Mouse (Mus musculus) MEL (cell line): ENCODE measurements around the gene Rhcg. TPM values are rescaled to one million over a fixed set of nuclear protein-coding genes. Genes with fewer than 3 reads are reported as not detected.

Experiments
- DNase-seq: peaks from one replicate; pipeline ENCODE4 v3.0.0; 2011; ENCODE audit warnings: low read depth, low spot score
- H3K27ac ChIP-seq: 2 replicates; pipeline ENCODE4 v1.5.1; 2012; ENCODE audit warnings: low read depth, mild to moderate bottlenecking, control low read depth, low read length, moderate library complexity; ENCODE audit not compliant: control insufficient read depth
- H3K27me3 ChIP-seq, 2 experiments: fragments of 150-350 bp in 1 of 2; sonication (generic) in 1 of 2; 2 replicates each; pipeline ENCODE4 v1.6.1; 2012; ENCODE audit warnings: low read length in 2 of 2, mild to moderate bottlenecking in 2 of 2, improper control_type of control experiment in 1 of 2, moderate library complexity in 1 of 2; ENCODE audit not compliant: insufficient read depth in 2 of 2, control insufficient read depth in 1 of 2
- H3K36me3 ChIP-seq, 2 experiments: 2 replicates each; pipeline ENCODE4 v1.6.1; 2012 to 2014; ENCODE audit warnings: low read length in 2 of 2, improper control_type of control experiment in 1 of 2, inconsistent platforms in 1 of 2, mild to moderate bottlenecking in 1 of 2; ENCODE audit not compliant: insufficient read depth in 2 of 2, control insufficient read depth in 1 of 2
- H3K4me1 ChIP-seq, 2 experiments: fragments of 150-350 bp in 1 of 2; sonication (generic) in 1 of 2; 2 replicates each; pipeline ENCODE4 v1.6.1; 2012; ENCODE audit warnings: low read length in 2 of 2, improper control_type of control experiment in 1 of 2, mild to moderate bottlenecking in 1 of 2; ENCODE audit not compliant: insufficient read depth in 2 of 2, control insufficient read depth in 1 of 2
- H3K4me3 ChIP-seq, 2 experiments: fragments of 150-350 bp in 1 of 2; sonication (generic) in 1 of 2; 2 replicates each; pipeline ENCODE4 v1.5.1; 2012; ENCODE audit warnings: low read depth in 2 of 2, low read length in 2 of 2, mild to moderate bottlenecking in 2 of 2, moderate library complexity in 2 of 2, control low read depth in 1 of 2, improper control_type of control experiment in 1 of 2; ENCODE audit not compliant: control insufficient read depth in 1 of 2, insufficient read depth in 1 of 2
- H3K79me2 ChIP-seq: 2 replicates; pipeline ENCODE4 v1.6.1; 2012; ENCODE audit warnings: mild to moderate bottlenecking, low read length, moderate library complexity; ENCODE audit not compliant: control insufficient read depth, poor library complexity, insufficient read depth
- H3K9ac ChIP-seq: 2 replicates; pipeline ENCODE4 v1.6.1; 2012; ENCODE audit warnings: low read depth, mild to moderate bottlenecking, control low read depth, low read length, moderate library complexity; ENCODE audit not compliant: control insufficient read depth, poor library complexity, severe bottlenecking
- H3K9me3 ChIP-seq: fragments of 150-350 bp; sonication (generic); replicated peaks from 2 replicates; pipeline ENCODE4 v1.6.1; 2012; ENCODE audit warnings: mild to moderate bottlenecking, low read length, improper control_type of control experiment, moderate library complexity; ENCODE audit not compliant: insufficient read depth
- BHLHE40 ChIP-seq: IDR thresholded peaks from 2 replicates; pipeline ENCODE4 v1.6.1; 2012; ENCODE audit warnings: low read depth, mild to moderate bottlenecking, inconsistent platforms, low read length, improper control_type of control experiment, borderline replicate concordance
- CHD2 ChIP-seq: IDR thresholded peaks from 2 replicates; pipeline ENCODE4 v1.6.1; 2011; ENCODE audit warnings: low read length, improper control_type of control experiment
- CTCF ChIP-seq, 3 experiments: IDR thresholded peaks in 2 of 3; conservative IDR thresholded peaks in 1 of 3; 2 replicates each; pipeline ENCODE4 v1.5.1; 2011 to 2012; ENCODE audit warnings: low read length in 3 of 3, low read depth in 2 of 3, mild to moderate bottlenecking in 2 of 3, improper control_type of control experiment in 1 of 3, inconsistent platforms in 1 of 3, mixed read lengths in 1 of 3, moderate library complexity in 1 of 3; ENCODE audit not compliant: control insufficient read depth in 1 of 3, insufficient read depth in 1 of 3, poor library complexity in 1 of 3, severe bottlenecking in 1 of 3
- ELF1 ChIP-seq: IDR thresholded peaks from 2 replicates; pipeline ENCODE4 v1.6.1; 2014; ENCODE audit warnings: low read depth, mild to moderate bottlenecking, inconsistent platforms, low read length, improper control_type of control experiment, moderate library complexity
- EP300 ChIP-seq, 2 experiments: IDR thresholded peaks; 2 replicates each; pipeline ENCODE4 v1.6.1; 2011; ENCODE audit warnings: improper control_type of control experiment in 2 of 2, low read length in 2 of 2, low read depth in 1 of 2, mild to moderate bottlenecking in 1 of 2
- ETS1 ChIP-seq: IDR thresholded peaks from 2 replicates; pipeline ENCODE4 v1.6.1; 2012; ENCODE audit warnings: low read depth, mild to moderate bottlenecking, inconsistent platforms, low read length, improper control_type of control experiment, moderate library complexity
- GABPA ChIP-seq: IDR thresholded peaks from 2 replicates; pipeline ENCODE4 v1.6.1; 2012; ENCODE audit warnings: low read depth, mild to moderate bottlenecking, inconsistent platforms, low read length, improper control_type of control experiment, moderate library complexity
- HCFC1 ChIP-seq: IDR thresholded peaks from 2 replicates; pipeline ENCODE4 v1.6.1; 2012; ENCODE audit warnings: low read depth, mild to moderate bottlenecking, inconsistent platforms, low read length, improper control_type of control experiment, moderate library complexity
- JUND ChIP-seq: IDR thresholded peaks from 2 replicates; pipeline ENCODE4 v1.6.1; 2011; ENCODE audit warnings: low read depth, mild to moderate bottlenecking, improper control_type of control experiment, low read length
- MAFK ChIP-seq: IDR thresholded peaks from 2 replicates; pipeline ENCODE4 v1.6.1; 2011; ENCODE audit warnings: low read depth, mild to moderate bottlenecking, low read length, improper control_type of control experiment, borderline replicate concordance
- MAX ChIP-seq: IDR thresholded peaks from 2 replicates; pipeline ENCODE4 v1.6.1; 2011; ENCODE audit warnings: low read length, improper control_type of control experiment
- MAZ ChIP-seq: IDR thresholded peaks from 2 replicates; pipeline ENCODE4 v1.6.1; 2012; ENCODE audit warnings: low read depth, mild to moderate bottlenecking, inconsistent platforms, low read length, improper control_type of control experiment
- MXI1 ChIP-seq: IDR thresholded peaks from 2 replicates; pipeline ENCODE4 v1.6.1; 2011; ENCODE audit warnings: mild to moderate bottlenecking, low read depth, low read length, improper control_type of control experiment
- MYC ChIP-seq: IDR thresholded peaks from 2 replicates; pipeline ENCODE4 v1.6.1; 2011; ENCODE audit warnings: low read depth, mild to moderate bottlenecking, low read length, improper control_type of control experiment, moderate library complexity
- POLR2AphosphoS5 ChIP-seq: IDR thresholded peaks from 2 replicates; pipeline ENCODE4 v1.6.1; 2012; ENCODE audit warnings: low read depth, borderline replicate concordance, mild to moderate bottlenecking, inconsistent platforms, low read length, moderate library complexity, mixed read lengths
- RAD21 ChIP-seq: IDR thresholded peaks from 2 replicates; pipeline ENCODE4 v1.6.1; 2011; ENCODE audit warnings: mild to moderate bottlenecking, low read depth, low read length, improper control_type of control experiment
- RCOR1 ChIP-seq: IDR thresholded peaks from 2 replicates; pipeline ENCODE4 v1.6.1; 2012; ENCODE audit warnings: low read depth, mild to moderate bottlenecking, inconsistent platforms, low read length, improper control_type of control experiment
- SMC3 ChIP-seq: IDR thresholded peaks from 2 replicates; pipeline ENCODE4 v1.6.1; 2011; ENCODE audit warnings: low read depth, low read length, improper control_type of control experiment
- TAL1 ChIP-seq: IDR thresholded peaks from 2 replicates; pipeline ENCODE4 v1.6.1; 2012; ENCODE audit warnings: mild to moderate bottlenecking, inconsistent platforms, low read length, moderate library complexity, mixed read lengths
- USF1 ChIP-seq: IDR thresholded peaks from 2 replicates; pipeline ENCODE4 v1.6.1; 2014; ENCODE audit warnings: low read depth, mild to moderate bottlenecking, inconsistent platforms, low read length, improper control_type of control experiment, moderate library complexity
- USF2 ChIP-seq, 2 experiments: IDR thresholded peaks; 2 replicates each; pipeline ENCODE4 v1.6.1; 2011 to 2012; ENCODE audit warnings: improper control_type of control experiment in 2 of 2, low read length in 2 of 2, borderline replicate concordance in 1 of 2, inconsistent platforms in 1 of 2, low read depth in 1 of 2, mild to moderate bottlenecking in 1 of 2; ENCODE audit not compliant: insufficient read depth in 1 of 2
- ZMIZ1 ChIP-seq: IDR thresholded peaks from 2 replicates; pipeline ENCODE4 v1.6.1; 2012; ENCODE audit warnings: low read depth, mild to moderate bottlenecking, inconsistent platforms, low read length, improper control_type of control experiment, moderate library complexity
- polyA plus RNA-seq, 2 experiments: library from polyadenylated mRNA; stranded (reverse) in 1 of 2; unstranded in 1 of 2; fragments of >175 nt in 1 of 2; fragments of >200 nt in 1 of 2; gene quantifications; 2 replicates each; pipeline versions ENCODE4 v1.2.1 to v1.2.4; 2012; ENCODE audit warnings: low replicate concordance in 2 of 2, low read depth in 1 of 2; ENCODE audit not compliant: insufficient read length in 2 of 2, insufficient read depth in 1 of 2, missing spikeins in 1 of 2
- total RNA-seq: library from RNA; depleted of rRNA; stranded (reverse); fragments of 300-350 nt; gene quantifications from 2 replicates; pipeline ENCODE4 v1.2.3, GENCODE M21; 2012

Rhcg gene
- total and polyA plus RNA-seq, 3 experiments = not detected

GRCm38 (mm10) chr7:79623086-79623485, 5.6 kb upstream of the Rhcg start:
- peaks cover 2 to 11% of the 10 kb centered on the region in 2 experiments for H3K27me3 ChIP-seq
- DNase-seq = no peak

GRCm38 (mm10) chr7:79619493-79619892, 2.0 kb upstream of the Rhcg start:
- no peak overlapping the region for H3K9ac ChIP-seq
- DNase-seq = peak; percentile 49
- H3K27ac ChIP-seq = no peak overlapping the region
- no peaks in the 10 kb centered on the region for H3K36me3 ChIP-seq
- H3K9me3 ChIP-seq = no peaks in the 10 kb centered on the region
- peaks cover 0 to 13% of the 10 kb centered on the region in 2 experiments; a peak in 3 of 4 replicates for H3K27me3 ChIP-seq
- no peaks in the 10 kb centered on the region for H3K4me1 ChIP-seq
- H3K79me2 ChIP-seq = no peaks in the 10 kb centered on the region
- TF ChIP-seq SMC3 (peak; percentile 55), MXI1 (no peak), ZMIZ1 (no peak), USF1 (no peak), RAD21 (peak; percentile 12), RCOR1 (no peak), CTCF (IDR thresholded peaks at IDR 0.05 in 2 of 3, conservative IDR thresholded peaks at IDR 0.05 in 1 of 3; ENCODE audit: control insufficient read depth in 1 of 3, insufficient read depth in 1 of 3, low read depth in 2 of 3, low read length in 3 of 3, poor library complexity in 1 of 3, severe bottlenecking in 1 of 3) (peak; percentile 20 to 52 (median 49); a peak in 5 of 6 replicates), ETS1 (no peak)
- H3K4me3 ChIP-seq = no peak overlapping the region

More at GRCm38 (mm10) chr7:79623086-79623485, 5.6 kb upstream of the Rhcg start:
- Histone ChIP-seq H3K4me3 (no peak overlapping the region), H3K9ac (no peak overlapping the region), H3K79me2 (no peaks in the 10 kb centered on the region), H3K9me3 (no peaks in the 10 kb centered on the region), H3K27ac (no peak overlapping the region), H3K36me3 (no peaks in the 10 kb centered on the region), H3K4me1 (no peaks in the 10 kb centered on the region)
- TF ChIP-seq MAX = no peak
- no peak for TF ChIP-seq CHD2
- no peak for TF ChIP-seq EP300 (IDR thresholded peaks at IDR 0.05; ENCODE audit: low read depth in 1 of 2, low read length in 2 of 2)
- no peak for TF ChIP-seq TAL1
- no peak for TF ChIP-seq ZMIZ1
- no peak for TF ChIP-seq GABPA
- no peak for TF ChIP-seq MYC
- no peak for TF ChIP-seq MAFK
- TF ChIP-seq MAZ = no peak
- no peak for TF ChIP-seq ETS1
- TF ChIP-seq USF1 = no peak
- no peak for TF ChIP-seq CTCF (IDR thresholded peaks at IDR 0.05 in 2 of 3, conservative IDR thresholded peaks at IDR 0.05 in 1 of 3; ENCODE audit: control insufficient read depth in 1 of 3, insufficient read depth in 1 of 3, low read depth in 2 of 3, low read length in 3 of 3, poor library complexity in 1 of 3, severe bottlenecking in 1 of 3)
- no peak for TF ChIP-seq ELF1
- TF ChIP-seq USF2 (IDR thresholded peaks at IDR 0.05; ENCODE audit: borderline replicate concordance in 1 of 2, insufficient read depth in 1 of 2, low read depth in 1 of 2, low read length in 2 of 2) = no peak
- TF ChIP-seq BHLHE40 = no peak
- no peak for TF ChIP-seq JUND
- no peak for TF ChIP-seq POLR2AphosphoS5
- TF ChIP-seq HCFC1 = no peak
